Comparison of ENCODE assay signal across 8 mouse cellular contexts in genomic region chr4:108832916-108833827, GRCm38 (mm10). TPM values are rescaled to one million over a fixed set of nuclear protein-coding genes. Genes with fewer than 3 reads are reported as not detected.
DNase-seq lines count a peak whose midpoint lies in the region; ATAC-seq lines count a peak whose summit lies in the region.

Gene Btf3l4 (minus strand): TSS chr4:108833614.

- H3K27me3 ChIP-seq in forebrain, embryonic 11.5 days (ENCODE audit: control insufficient read depth, insufficient read depth, low read length) = no peaks in the 10 kb centered on the region
- H3K27me3 ChIP-seq in heart, embryonic 16.5 days (ENCODE audit: control insufficient read depth, insufficient read depth, low read length) = no peaks in the 10 kb centered on the region
- H3K27me3 ChIP-seq in liver, embryonic 15.5 days = no peaks in the 10 kb centered on the region
- no peaks in the 10 kb centered on the region for H3K27me3 ChIP-seq in neural tube, embryonic 12.5 days (replicated peaks)

- peak within 1 kb of the TSS; percentile 74 for H3K4me2 ChIP-seq in forebrain, embryonic 11.5 days (ENCODE audit: low read depth, low read length, severe bottlenecking)
- peak within 1 kb of the TSS; percentile 81 for H3K4me2 ChIP-seq in heart, embryonic 16.5 days (ENCODE audit: low read depth, low read length)
- peak within 1 kb of the TSS; percentile 98 for H3K4me2 ChIP-seq in liver, embryonic 15.5 days
- H3K4me2 ChIP-seq in neural tube, embryonic 12.5 days (replicated peaks) = peak within 1 kb of the TSS; percentile 79

- peak within 1 kb of the TSS; percentile 100 for H3K27ac ChIP-seq in forebrain, embryonic 11.5 days (ENCODE audit: low read depth, low read length)
- peak within 1 kb of the TSS; percentile 100 for H3K27ac ChIP-seq in heart, embryonic 16.5 days (ENCODE audit: low read length)
- peak within 1 kb of the TSS; percentile 92 for H3K27ac ChIP-seq in liver, embryonic 15.5 days (replicated peaks)
- peak within 1 kb of the TSS; percentile 98 for H3K27ac ChIP-seq in neural tube, embryonic 12.5 days

- H3K4me3 ChIP-seq in forebrain, embryonic 11.5 days (ENCODE audit: low read depth, low read length) = peak within 1 kb of the TSS; percentile 98
- H3K4me3 ChIP-seq in heart, embryonic 16.5 days (ENCODE audit: low read length) = peak within 1 kb of the TSS; percentile 89
- peak within 1 kb of the TSS; percentile 85 for H3K4me3 ChIP-seq in liver, embryonic 15.5 days (replicated peaks)
- peak within 1 kb of the TSS; percentile 96 for H3K4me3 ChIP-seq in neural tube, embryonic 12.5 days

- peaks cover 4% of the 10 kb centered on the region; the same call in 1 of the 2 replicates for H3K4me1 ChIP-seq in forebrain, embryonic 11.5 days (replicated peaks; ENCODE audit: control insufficient read depth, insufficient read depth, low read length)
- peaks cover 32% of the 10 kb centered on the region for H3K4me1 ChIP-seq in heart, embryonic 16.5 days (ENCODE audit: control insufficient read depth, insufficient read depth, low read length)
- H3K4me1 ChIP-seq in liver, embryonic 15.5 days (replicated peaks) = peaks cover 32% of the 10 kb centered on the region
- H3K4me1 ChIP-seq in neural tube, embryonic 12.5 days = peaks cover 28% of the 10 kb centered on the region

- peak within 1 kb of the TSS; percentile 99 for H3K9ac ChIP-seq in forebrain, embryonic 11.5 days (ENCODE audit: low read length)
- H3K9ac ChIP-seq in heart, embryonic 16.5 days (ENCODE audit: low read length) = peak within 1 kb of the TSS; percentile 98
- H3K9ac ChIP-seq in liver, embryonic 15.5 days = peak within 1 kb of the TSS; percentile 86
- peak within 1 kb of the TSS; percentile 99 for H3K9ac ChIP-seq in neural tube, embryonic 12.5 days

- peaks cover 3% of the 10 kb centered on the region; the same call in 1 of the 2 replicates for H3K36me3 ChIP-seq in forebrain, embryonic 11.5 days (ENCODE audit: control insufficient read depth, insufficient read depth, low read length)
- H3K36me3 ChIP-seq in heart, embryonic 16.5 days (ENCODE audit: control insufficient read depth, insufficient read depth) = 0 out of 2 replicates have a peak, but pooled peaks cover 3% of the 10 kb centered on the region
- peaks cover 20% of the 10 kb centered on the region for H3K36me3 ChIP-seq in liver, embryonic 15.5 days (replicated peaks)
- peaks cover 12% of the 10 kb centered on the region for H3K36me3 ChIP-seq in neural tube, embryonic 12.5 days

- H3K9me3 ChIP-seq in forebrain, embryonic 11.5 days (ENCODE audit: control insufficient read depth, low read length) = no peaks in the 10 kb centered on the region
- no peaks in the 10 kb centered on the region for H3K9me3 ChIP-seq in heart, embryonic 16.5 days (replicated peaks; ENCODE audit: control insufficient read depth, low read length)
- no peaks in the 10 kb centered on the region for H3K9me3 ChIP-seq in liver, embryonic 15.5 days (replicated peaks)
- no peaks in the 10 kb centered on the region for H3K9me3 ChIP-seq in neural tube, embryonic 12.5 days

- WGBS in forebrain, embryonic 11.5 days = under 1% methylated on average over 73 of the region's 73 CpGs
- WGBS in heart, embryonic 16.5 days = 0% methylated on average over 54 of the region's 73 CpGs
- 1% methylated on average over 67 of the region's 73 CpGs for WGBS in liver, embryonic 15.5 days (ENCODE audit: insufficient replicate concordance)
- WGBS in neural tube, embryonic 12.5 days = under 1% methylated on average over 71 of the region's 73 CpGs

- DNase-seq in CD8-positive naive resting alpha-beta T cell, adult 2 months (ENCODE audit: low read depth in 2 of 2, low spot score in 2 of 2) = peak; percentile 82 to 86
- peak; percentile 81 for DNase-seq in c-Kit-positive CD71-negative TER-119-negative erythroid progenitor cells, embryonic 14.5 days (ENCODE audit: low read depth)
- peak; percentile 99 for DNase-seq in forebrain, embryonic 11.5 days (ENCODE audit: low spot score)
- peak; percentile 94 for DNase-seq in kidney, postnatal 36 days
- peak; percentile 91 for DNase-seq in telencephalon, adult 2 months (ENCODE audit: low read depth, low spot score)

- ATAC-seq in forebrain, embryonic 11.5 days (replicated peaks; ENCODE audit: low FRiP score) = peak; percentile 97
- ATAC-seq in heart, embryonic 16.5 days (replicated peaks; ENCODE audit: extremely low read depth, insufficient read depth, low FRiP score) = peak; percentile 90
- ATAC-seq in liver, embryonic 15.5 days (ENCODE audit: insufficient read depth) = peak; percentile 93
- peak; percentile 96 for ATAC-seq in neural tube, embryonic 12.5 days (ENCODE audit: low FRiP score, low read depth)

RNA-seq across cellular contexts. Expression of gene Btf3l4, which starts in this region (rescaled TPM):
- 230 and 249 TPM in 2 replicates for polyA plus RNA-seq in forebrain, embryonic 11.5 days (2014; fragmentation: Nextera tagmentation; extraction: Ambion mirVana)
- 141 and 143 TPM in 2 replicates for polyA plus RNA-seq in heart, embryonic 16.5 days (2015; fragmentation: Nextera tagmentation; extraction: Ambion mirVana)
- polyA plus RNA-seq in liver, embryonic 15.5 days (2015; fragmentation: Nextera tagmentation; extraction: Ambion mirVana) = 35.2 and 39.4 TPM in 2 replicates
- polyA plus RNA-seq in neural tube, embryonic 12.5 days (2016; fragmentation: Nextera tagmentation; extraction: Ambion mirVana) = 219 and 237 TPM in 2 replicates

Comparison
In these comparisons a context has a peak if more than half of its experiments do, and no peak if none do; other contexts are left out.
1. Peak in every context shown above with its lines: DNase-seq, ATAC-seq, H3K4me3 ChIP-seq and H3K27ac ChIP-seq.